Mouse (Mus musculus) MEL (cell line): ENCODE results near the gene Fgfr2. TPM values are rescaled to one million over a fixed set of nuclear protein-coding genes. Genes with fewer than 3 reads are reported as not detected.

ENCODE experiments used
- DNase-seq: peaks from one replicate; pipeline ENCODE4 v3.0.0; 2011; ENCODE audit warnings: low read depth, low spot score
- H3K27ac ChIP-seq: 2 replicates; pipeline ENCODE4 v1.5.1; 2012; ENCODE audit warnings: low read depth, mild to moderate bottlenecking, control low read depth, low read length, moderate library complexity; ENCODE audit not compliant: control insufficient read depth
- H3K27me3 ChIP-seq, 2 experiments: fragments of 150-350 bp in 1 of 2; sonication (generic) in 1 of 2; 2 replicates each; pipeline ENCODE4 v1.6.1; 2012; ENCODE audit warnings: low read length in 2 of 2, mild to moderate bottlenecking in 2 of 2, improper control_type of control experiment in 1 of 2, moderate library complexity in 1 of 2; ENCODE audit not compliant: insufficient read depth in 2 of 2, control insufficient read depth in 1 of 2
- H3K36me3 ChIP-seq, 2 experiments: 2 replicates each; pipeline ENCODE4 v1.6.1; 2012 to 2014; ENCODE audit warnings: low read length in 2 of 2, improper control_type of control experiment in 1 of 2, inconsistent platforms in 1 of 2, mild to moderate bottlenecking in 1 of 2; ENCODE audit not compliant: insufficient read depth in 2 of 2, control insufficient read depth in 1 of 2
- H3K4me1 ChIP-seq, 2 experiments: fragments of 150-350 bp in 1 of 2; sonication (generic) in 1 of 2; 2 replicates each; pipeline ENCODE4 v1.6.1; 2012; ENCODE audit warnings: low read length in 2 of 2, improper control_type of control experiment in 1 of 2, mild to moderate bottlenecking in 1 of 2; ENCODE audit not compliant: insufficient read depth in 2 of 2, control insufficient read depth in 1 of 2
- H3K4me3 ChIP-seq, 2 experiments: fragments of 150-350 bp in 1 of 2; sonication (generic) in 1 of 2; 2 replicates each; pipeline ENCODE4 v1.5.1; 2012; ENCODE audit warnings: low read depth in 2 of 2, low read length in 2 of 2, mild to moderate bottlenecking in 2 of 2, moderate library complexity in 2 of 2, control low read depth in 1 of 2, improper control_type of control experiment in 1 of 2; ENCODE audit not compliant: control insufficient read depth in 1 of 2, insufficient read depth in 1 of 2
- H3K79me2 ChIP-seq: 2 replicates; pipeline ENCODE4 v1.6.1; 2012; ENCODE audit warnings: mild to moderate bottlenecking, low read length, moderate library complexity; ENCODE audit not compliant: control insufficient read depth, poor library complexity, insufficient read depth
- H3K9ac ChIP-seq: 2 replicates; pipeline ENCODE4 v1.6.1; 2012; ENCODE audit warnings: low read depth, mild to moderate bottlenecking, control low read depth, low read length, moderate library complexity; ENCODE audit not compliant: control insufficient read depth, poor library complexity, severe bottlenecking
- H3K9me3 ChIP-seq: fragments of 150-350 bp; sonication (generic); replicated peaks from 2 replicates; pipeline ENCODE4 v1.6.1; 2012; ENCODE audit warnings: mild to moderate bottlenecking, low read length, improper control_type of control experiment, moderate library complexity; ENCODE audit not compliant: insufficient read depth
- BHLHE40 ChIP-seq: IDR thresholded peaks from 2 replicates; pipeline ENCODE4 v1.6.1; 2012; ENCODE audit warnings: low read depth, mild to moderate bottlenecking, inconsistent platforms, low read length, improper control_type of control experiment, borderline replicate concordance
- E2F4 ChIP-seq: IDR thresholded peaks from 2 replicates; pipeline ENCODE4 v1.6.1; 2011; ENCODE audit warnings: low read depth, low read length, improper control_type of control experiment, borderline replicate concordance
- EP300 ChIP-seq, 2 experiments: IDR thresholded peaks; 2 replicates each; pipeline ENCODE4 v1.6.1; 2011; ENCODE audit warnings: improper control_type of control experiment in 2 of 2, low read length in 2 of 2, low read depth in 1 of 2, mild to moderate bottlenecking in 1 of 2
- GABPA ChIP-seq: IDR thresholded peaks from 2 replicates; pipeline ENCODE4 v1.6.1; 2012; ENCODE audit warnings: low read depth, mild to moderate bottlenecking, inconsistent platforms, low read length, improper control_type of control experiment, moderate library complexity
- JUND ChIP-seq: IDR thresholded peaks from 2 replicates; pipeline ENCODE4 v1.6.1; 2011; ENCODE audit warnings: low read depth, mild to moderate bottlenecking, improper control_type of control experiment, low read length
- MAZ ChIP-seq: IDR thresholded peaks from 2 replicates; pipeline ENCODE4 v1.6.1; 2012; ENCODE audit warnings: low read depth, mild to moderate bottlenecking, inconsistent platforms, low read length, improper control_type of control experiment
- MEF2A ChIP-seq: IDR thresholded peaks from 2 replicates; pipeline ENCODE4 v1.6.1; 2014; ENCODE audit warnings: low read depth, mild to moderate bottlenecking, inconsistent platforms, low read length, improper control_type of control experiment; ENCODE audit not compliant: poor library complexity, insufficient replicate concordance, severe bottlenecking; ENCODE audit errors: extremely low read depth
- MXI1 ChIP-seq: IDR thresholded peaks from 2 replicates; pipeline ENCODE4 v1.6.1; 2011; ENCODE audit warnings: mild to moderate bottlenecking, low read depth, low read length, improper control_type of control experiment
- MYB ChIP-seq: IDR thresholded peaks from 2 replicates; pipeline ENCODE4 v1.6.1; 2011; ENCODE audit warnings: mild to moderate bottlenecking, low read depth, low read length, improper control_type of control experiment
- MYC ChIP-seq: IDR thresholded peaks from 2 replicates; pipeline ENCODE4 v1.6.1; 2011; ENCODE audit warnings: low read depth, mild to moderate bottlenecking, low read length, improper control_type of control experiment, moderate library complexity
- NELFE ChIP-seq: IDR thresholded peaks from 2 replicates; pipeline ENCODE4 v1.6.1; 2011; ENCODE audit warnings: low read depth, low read length, improper control_type of control experiment
- NRF1 ChIP-seq: IDR thresholded peaks from 2 replicates; pipeline ENCODE4 v1.6.1; 2014; ENCODE audit warnings: low read depth, mild to moderate bottlenecking, inconsistent platforms, low read length, improper control_type of control experiment, moderate library complexity; ENCODE audit not compliant: poor library complexity, insufficient read depth, severe bottlenecking
- POLR2A ChIP-seq, 2 experiments: IDR thresholded peaks; 2 replicates each; pipeline ENCODE4 v1.6.1; 2011 to 2012; ENCODE audit warnings: low read length in 2 of 2, mild to moderate bottlenecking in 2 of 2, control low read depth in 1 of 2, improper control_type of control experiment in 1 of 2, low read depth in 1 of 2, moderate library complexity in 1 of 2; ENCODE audit not compliant: control insufficient read depth in 1 of 2, insufficient read depth in 1 of 2, poor library complexity in 1 of 2
- POLR2AphosphoS5 ChIP-seq: IDR thresholded peaks from 2 replicates; pipeline ENCODE4 v1.6.1; 2012; ENCODE audit warnings: low read depth, borderline replicate concordance, mild to moderate bottlenecking, inconsistent platforms, low read length, moderate library complexity, mixed read lengths
- RAD21 ChIP-seq: IDR thresholded peaks from 2 replicates; pipeline ENCODE4 v1.6.1; 2011; ENCODE audit warnings: mild to moderate bottlenecking, low read depth, low read length, improper control_type of control experiment
- SIN3A ChIP-seq: IDR thresholded peaks from 2 replicates; pipeline ENCODE4 v1.6.1; 2012; ENCODE audit warnings: low read length, improper control_type of control experiment, inconsistent platforms
- TCF12 ChIP-seq: IDR thresholded peaks from 2 replicates; pipeline ENCODE4 v1.6.1; 2014; ENCODE audit warnings: low read depth, mild to moderate bottlenecking, inconsistent platforms, low read length, improper control_type of control experiment, moderate library complexity
- UBTF ChIP-seq: IDR thresholded peaks from 2 replicates; pipeline ENCODE4 v1.6.1; 2012; ENCODE audit warnings: low read depth, mild to moderate bottlenecking, inconsistent platforms, low read length, improper control_type of control experiment, moderate library complexity, borderline replicate concordance; ENCODE audit not compliant: insufficient read depth
- ZKSCAN1 ChIP-seq: IDR thresholded peaks from 2 replicates; pipeline ENCODE4 v1.6.1; 2012; ENCODE audit warnings: low read depth, mild to moderate bottlenecking, inconsistent platforms, low read length, improper control_type of control experiment, moderate library complexity
- ZNF384 ChIP-seq: IDR thresholded peaks from 2 replicates; pipeline ENCODE4 v1.6.1; 2012; ENCODE audit warnings: low read depth, mild to moderate bottlenecking, inconsistent platforms, low read length, improper control_type of control experiment
- polyA plus RNA-seq, 2 experiments: library from polyadenylated mRNA; stranded (reverse) in 1 of 2; unstranded in 1 of 2; fragments of >175 nt in 1 of 2; fragments of >200 nt in 1 of 2; gene quantifications; 2 replicates each; pipeline versions ENCODE4 v1.2.1 to v1.2.4; 2012; ENCODE audit warnings: low replicate concordance in 2 of 2, low read depth in 1 of 2; ENCODE audit not compliant: insufficient read length in 2 of 2, insufficient read depth in 1 of 2, missing spikeins in 1 of 2
- total RNA-seq: library from RNA; depleted of rRNA; stranded (reverse); fragments of 300-350 nt; gene quantifications from 2 replicates; pipeline ENCODE4 v1.2.3, GENCODE M21; 2012

Fgfr2 gene
- total and polyA plus RNA-seq, 3 experiments: not detected

GRCm38 (mm10) chr7:130698480-130698879 lies 2424.7 kb downstream of the Fgfr2 start:
- no peak for DNase-seq
- Histone ChIP-seq H3K27ac (no peak overlapping the region), H3K36me3 (no peaks in the 10 kb centered on the region), H3K9ac (no peak overlapping the region), H3K27me3 (no peaks in the 10 kb centered on the region), H3K9me3 (no peaks in the 10 kb centered on the region), H3K79me2 (no peaks in the 10 kb centered on the region), H3K4me3 (no peak overlapping the region), H3K4me1 (no peaks in the 10 kb centered on the region)
- TF ChIP-seq MAZ (no peak), EP300 (IDR thresholded peaks at IDR 0.05; ENCODE audit: low read depth in 1 of 2, low read length in 2 of 2) (no peak), NRF1 (no peak), ZKSCAN1 (no peak), TCF12 (no peak), E2F4 (no peak), ZNF384 (no peak), SIN3A (no peak), BHLHE40 (no peak), RAD21 (no peak), NELFE (no peak), MEF2A (no peak), MYC (no peak), POLR2A (IDR thresholded peaks at IDR 0.05; ENCODE audit: control insufficient read depth in 1 of 2, insufficient read depth in 1 of 2, low read depth in 1 of 2, low read length in 2 of 2, poor library complexity in 1 of 2) (no peak), JUND (no peak), GABPA (no peak), MXI1 (no peak), POLR2AphosphoS5 (no peak), MYB (no peak), UBTF (no peak)
